Mouse (Mus musculus) bone marrow, adult 2 months (tissue): ENCODE results near the gene Nt5c2. TPM values are rescaled to one million over a fixed set of nuclear protein-coding genes. Genes with fewer than 3 reads are reported as not detected.
A peak's percentile ranks its signal among the peaks of the same experiment; 100 is the strongest.

Experiments used
- H3K27ac ChIP-seq: fragments of 200-500 bp; 2 replicates; pipeline ENCODE4 v1.5.1; 2012; ENCODE audit warnings: low read depth, mild to moderate bottlenecking, control low read depth, inconsistent platforms, low read length; ENCODE audit not compliant: control insufficient read depth, poor library complexity, insufficient read depth
- H3K4me1 ChIP-seq: fragments of 200-500 bp; 2 replicates; pipeline ENCODE4 v1.6.1; 2011; ENCODE audit warnings: low read length; ENCODE audit not compliant: control insufficient read depth, insufficient read depth
- H3K4me3 ChIP-seq: fragments of 200-500 bp; replicated peaks from 2 replicates; pipeline ENCODE3; 2011; ENCODE audit warnings: mild to moderate bottlenecking, low read depth, low read length, control low read depth; ENCODE audit not compliant: control insufficient read depth
- CTCF ChIP-seq: fragments of 200-500 bp; IDR thresholded peaks from 2 replicates; pipeline ENCODE4 v1.5.1; 2011; ENCODE audit warnings: low read length, control low read depth; ENCODE audit not compliant: control insufficient read depth, insufficient read depth
- POLR2A ChIP-seq: fragments of 200-500 bp; IDR thresholded peaks from 2 replicates; pipeline ENCODE4 v1.6.1; 2011; ENCODE audit warnings: low read depth, mild to moderate bottlenecking, control low read depth, low read length, borderline replicate concordance; ENCODE audit not compliant: control insufficient read depth
- WGBS: fragments of 180-500 bp; shearing (Covaris S2); methylation state at CpG from one replicate; pipeline ENCODE4 v1.1.7; 2018; 5-methylcytosine and 5-hydroxymethylcytosine counted together
- polyA plus RNA-seq: library from polyadenylated mRNA; stranded (reverse); fragments of >200 nt; gene quantifications from 2 replicates; pipeline ENCODE4 v1.2.4, GENCODE M21; 2011; ENCODE audit warnings: low replicate concordance; ENCODE audit not compliant: missing spikeins, insufficient read depth, insufficient read length

Gene Nt5c2
- polyA plus RNA-seq, 1 experiment: 39.2 TPM

- 53% methylated on average over 9 of the region's 9 CpGs for WGBS
- TF ChIP-seq POLR2A (no peak), CTCF (peak; percentile 66)
- Histone ChIP-seq H3K4me3 (no peak overlapping the region), H3K4me1 (peaks cover 2% of the 10 kb centered on the region; the same call in 1 of the 2 replicates), H3K27ac (no peak overlapping the region)
These were observed 157.5 kb downstream of the Nt5c2 start for GRCm38 (mm10) chr19:46857277-46857989.

- 28% methylated on average over 10 of the region's 10 CpGs for WGBS
- Histone ChIP-seq H3K4me3 (no peak overlapping the region), H3K4me1 (peaks cover 2% of the 10 kb centered on the region; the same call in 1 of the 2 replicates), H3K27ac (no peak overlapping the region)
- TF ChIP-seq CTCF: no peak
- no peak for TF ChIP-seq POLR2A
These were observed 158.2 kb downstream of the Nt5c2 start for GRCm38 (mm10) chr19:46856780-46857179.

GRCm38 (mm10) chr19:46856232-46856631 lies 158.7 kb downstream of the Nt5c2 start:
- WGBS: 66% methylated on average over 6 of the region's 6 CpGs
- Histone ChIP-seq H3K27ac (no peak overlapping the region), H3K4me3 (no peak overlapping the region)

GRCm38 (mm10) chr19:46849443-46849997 lies 165.4 kb downstream of the Nt5c2 start:
- TF ChIP-seq POLR2A (no peak), CTCF (no peak)
- no peak overlapping the region for H3K4me3 ChIP-seq
- WGBS: 59% methylated on average over 9 of the region's 9 CpGs
- peaks cover 4% of the 10 kb centered on the region for H3K4me1 ChIP-seq
- peak overlapping the region; percentile 76 for H3K27ac ChIP-seq

More at GRCm38 (mm10) chr19:46856232-46856631, 158.7 kb downstream of the Nt5c2 start:
- H3K4me1 ChIP-seq: peaks cover 2% of the 10 kb centered on the region; the same call in 1 of the 2 replicates
- no peak for TF ChIP-seq CTCF

- TF ChIP-seq POLR2A (no peak), CTCF (no peak)
- Histone ChIP-seq H3K4me1 (peaks cover 4% of the 10 kb centered on the region), H3K4me3 (no peak overlapping the region), H3K27ac (peak overlapping the region; percentile 64)
- WGBS: 82% methylated on average over 14 of the region's 14 CpGs
These were observed 166.3 kb downstream of the Nt5c2 start for GRCm38 (mm10) chr19:46848381-46849268.

- peak overlapping the region; percentile 83 for H3K27ac ChIP-seq
- WGBS: 59% methylated on average over 5 of the region's 5 CpGs
- TF ChIP-seq CTCF (no peak), POLR2A (no peak)
- no peak overlapping the region for H3K4me3 ChIP-seq
- H3K4me1 ChIP-seq: peaks cover 4% of the 10 kb centered on the region
These were observed 168.5 kb downstream of the Nt5c2 start for GRCm38 (mm10) chr19:46846459-46846858.

- peaks cover 4% of the 10 kb centered on the region for H3K4me1 ChIP-seq
- H3K27ac ChIP-seq: peak overlapping the region; percentile 83; the same call in 1 of the 2 replicates
These were observed 168.9 kb downstream of the Nt5c2 start for GRCm38 (mm10) chr19:46846056-46846455.

GRCm38 (mm10) chr19:46843030-46843429 lies 171.9 kb downstream of the Nt5c2 start:
- Histone ChIP-seq H3K4me1 (no peaks in the 10 kb centered on the region; the same call in none of the 2 replicates), H3K4me3 (no peak overlapping the region), H3K27ac (no peak overlapping the region)
- TF ChIP-seq POLR2A: no peak
- no peak for TF ChIP-seq CTCF
- whole genome bisulfite sequencing: 92% methylated on average over 2 of the region's 2 CpGs

More at GRCm38 (mm10) chr19:46846056-46846455, 168.9 kb downstream of the Nt5c2 start:
- no peak for TF ChIP-seq POLR2A
- no peak for TF ChIP-seq CTCF
- WGBS: 78% methylated on average over 7 of the region's 7 CpGs
- H3K4me3 ChIP-seq: no peak overlapping the region
